Mouse (Mus musculus): ENCODE measurements around the gene Dctn5. TPM values are rescaled to one million over a fixed set of nuclear protein-coding genes. Genes with fewer than 3 reads are reported as not detected.

Gene Dctn5
- polyA plus RNA-seq, 1 experiment: 53.3 TPM

DNA sequence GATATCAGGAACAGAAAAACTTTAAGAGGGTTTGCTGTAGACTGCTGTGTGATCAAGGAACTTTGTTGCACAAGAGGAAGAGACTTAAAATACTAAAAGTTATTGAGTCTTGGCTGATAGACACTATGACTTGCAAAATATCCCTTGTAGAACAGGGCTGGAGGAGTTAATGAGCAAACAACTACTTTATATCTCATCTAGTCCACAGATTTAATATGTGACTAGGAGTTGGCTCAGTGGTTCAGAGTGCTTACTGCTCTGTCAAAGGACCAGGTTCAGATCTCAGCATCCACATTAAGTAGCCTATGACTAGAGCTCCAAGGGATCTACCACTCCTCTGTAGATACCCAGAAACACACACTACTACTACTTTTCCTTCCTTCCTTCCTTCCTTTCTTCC lies 4.2 kb downstream of the Dctn5 start:
- no peak for TF ChIP-seq MAX (IDR thresholded peaks at IDR 0.05; ENCODE audit: low read depth)
- H3K4me2 ChIP-seq (ENCODE audit: low read depth): no peak overlapping the region
- peaks cover 34% of the 10 kb centered on the region for H3K36me3 ChIP-seq (ENCODE audit: control insufficient read depth, insufficient read depth)
- H3K4me3 ChIP-seq: no peak overlapping the region
- peaks cover 18% of the 10 kb centered on the region for H3K79me2 ChIP-seq (ENCODE audit: control insufficient read depth, insufficient read depth)
- H3K27me3 ChIP-seq (ENCODE audit: control insufficient read depth, insufficient read depth, insufficient read length): no peaks in the 10 kb centered on the region
- no peak overlapping the region for H3ac ChIP-seq (ENCODE audit: control insufficient read depth, insufficient read length)

DNA sequence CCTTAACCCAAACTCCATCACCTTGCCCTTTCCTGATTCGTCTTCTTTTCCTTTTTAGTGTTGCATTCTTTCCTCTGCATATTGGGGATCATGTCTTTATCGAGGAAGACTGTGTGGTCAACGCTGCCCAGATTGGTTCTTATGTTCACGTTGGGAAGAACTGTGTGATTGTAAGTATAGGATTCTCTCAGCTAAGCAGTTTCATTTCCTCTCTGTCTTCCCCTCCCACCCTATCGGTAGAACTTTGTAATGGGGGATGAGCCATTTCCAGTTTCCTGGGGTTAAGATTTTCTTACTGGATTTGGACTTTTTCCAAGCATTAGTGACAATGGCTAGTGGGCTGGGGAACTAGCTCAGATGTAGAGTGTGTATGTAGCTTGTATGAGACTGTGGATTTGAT lies 5.3 kb downstream of the Dctn5 start:
- TF ChIP-seq REST (IDR thresholded peaks at IDR 0.05; ENCODE audit: insufficient read depth, insufficient read length) (no peak), SRF (IDR thresholded peaks at IDR 0.05; ENCODE audit: control insufficient read depth, insufficient read length, low read depth) (no peak), USF1 (IDR thresholded peaks at IDR 0.05; ENCODE audit: low read depth) (no peak), TCF12 (IDR thresholded peaks at IDR 0.05; ENCODE audit: insufficient read depth, poor library complexity, severe bottlenecking) (no peak), POLR2A (IDR thresholded peaks at IDR 0.05; ENCODE audit: insufficient read length, low read depth) (no peak), MAX (IDR thresholded peaks at IDR 0.05; ENCODE audit: low read depth) (no peak), MYOD1 (IDR thresholded peaks at IDR 0.05; ENCODE audit: control insufficient read depth in 1 of 3, insufficient read length in 2 of 3, low read depth in 2 of 3) (no peak), CEBPB (IDR thresholded peaks at IDR 0.05; ENCODE audit: insufficient read depth, poor library complexity, severe bottlenecking) (no peak), POLR2AphosphoS2 (IDR thresholded peaks at IDR 0.05; ENCODE audit: insufficient read length, low read depth) (no peak), E2F4 (IDR thresholded peaks at IDR 0.05; ENCODE audit: insufficient read depth) (no peak), TCF3 (IDR thresholded peaks at IDR 0.05; ENCODE audit: insufficient read length, low read depth) (no peak), MYOG (IDR thresholded peaks at IDR 0.05; ENCODE audit: control insufficient read depth in 1 of 3, insufficient read depth in 1 of 3, insufficient read length in 2 of 3, low read depth in 2 of 3) (no peak)
- H3K4me3 ChIP-seq: no peak overlapping the region
- H3K79me2 ChIP-seq (ENCODE audit: control insufficient read depth, insufficient read depth): peaks cover 10% of the 10 kb centered on the region
- H3ac ChIP-seq (ENCODE audit: control insufficient read depth, insufficient read length): no peak overlapping the region
- H3K4me2 ChIP-seq (ENCODE audit: low read depth): no peak overlapping the region
- no peaks in the 10 kb centered on the region for H3K27me3 ChIP-seq (ENCODE audit: control insufficient read depth, insufficient read depth, insufficient read length)
- peaks cover 43% of the 10 kb centered on the region for H3K36me3 ChIP-seq (ENCODE audit: control insufficient read depth, insufficient read depth)

DNA sequence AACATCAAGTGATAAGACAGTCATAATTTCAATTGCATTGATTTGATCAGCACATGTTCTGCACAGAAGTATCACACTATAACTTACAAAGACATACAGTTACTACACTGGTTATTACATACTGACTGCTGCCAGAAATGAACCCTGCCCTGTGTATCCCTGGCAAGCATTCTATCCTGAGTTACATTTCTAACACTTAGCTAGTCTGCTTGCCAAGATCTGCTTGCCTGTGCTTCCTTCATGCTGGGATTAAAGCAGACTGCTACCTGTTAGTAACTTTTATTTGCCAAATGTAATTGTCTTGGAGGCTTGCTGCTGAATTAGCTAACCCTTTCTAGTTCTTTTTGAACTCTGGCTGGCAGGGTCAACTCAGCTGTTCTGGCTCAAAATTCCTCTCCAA lies 8.2 kb downstream of the Dctn5 start:
- H3ac ChIP-seq (ENCODE audit: control insufficient read depth, insufficient read length): no peak overlapping the region
- H3K4me3 ChIP-seq: no peak overlapping the region
- no peaks in the 10 kb centered on the region for H3K27me3 ChIP-seq (ENCODE audit: control insufficient read depth, insufficient read depth, insufficient read length)
- TF ChIP-seq SRF (IDR thresholded peaks at IDR 0.05; ENCODE audit: control insufficient read depth, insufficient read length, low read depth): no peak
- no peak for TF ChIP-seq USF1 (IDR thresholded peaks at IDR 0.05; ENCODE audit: low read depth)
- TF ChIP-seq CEBPB (IDR thresholded peaks at IDR 0.05; ENCODE audit: insufficient read depth, poor library complexity, severe bottlenecking): no peak
- TF ChIP-seq MYOD1 (IDR thresholded peaks at IDR 0.05; ENCODE audit: control insufficient read depth in 1 of 3, insufficient read length in 2 of 3, low read depth in 2 of 3): no peak
- no peak for TF ChIP-seq MAX (IDR thresholded peaks at IDR 0.05; ENCODE audit: low read depth)
- no peak for TF ChIP-seq TCF12 (IDR thresholded peaks at IDR 0.05; ENCODE audit: insufficient read depth, poor library complexity, severe bottlenecking)
- no peak for TF ChIP-seq TCF3 (IDR thresholded peaks at IDR 0.05; ENCODE audit: insufficient read length, low read depth)
- no peak for TF ChIP-seq E2F4 (IDR thresholded peaks at IDR 0.05; ENCODE audit: insufficient read depth)
- TF ChIP-seq REST (IDR thresholded peaks at IDR 0.05; ENCODE audit: insufficient read depth, insufficient read length): no peak
- TF ChIP-seq POLR2A (IDR thresholded peaks at IDR 0.05; ENCODE audit: insufficient read length, low read depth): no peak
- TF ChIP-seq POLR2AphosphoS2 (IDR thresholded peaks at IDR 0.05; ENCODE audit: insufficient read length, low read depth): no peak
- no peak for TF ChIP-seq MYOG (IDR thresholded peaks at IDR 0.05; ENCODE audit: control insufficient read depth in 1 of 3, insufficient read depth in 1 of 3, insufficient read length in 2 of 3, low read depth in 2 of 3)
- peaks cover 49% of the 10 kb centered on the region for H3K36me3 ChIP-seq (ENCODE audit: control insufficient read depth, insufficient read depth)
- H3K79me2 ChIP-seq (ENCODE audit: control insufficient read depth, insufficient read depth): no peaks in the 10 kb centered on the region
- H3K4me2 ChIP-seq (ENCODE audit: low read depth): no peak overlapping the region

- H3K79me2 ChIP-seq (ENCODE audit: control insufficient read depth, insufficient read depth): no peaks in the 10 kb centered on the region
- H3ac ChIP-seq (ENCODE audit: control insufficient read depth, insufficient read length): no peak overlapping the region
- peaks cover 25% of the 10 kb centered on the region for H3K36me3 ChIP-seq (ENCODE audit: control insufficient read depth, insufficient read depth)
- TF ChIP-seq TCF3 (IDR thresholded peaks at IDR 0.05; ENCODE audit: insufficient read length, low read depth) (no peak), E2F4 (IDR thresholded peaks at IDR 0.05; ENCODE audit: insufficient read depth) (no peak), CEBPB (IDR thresholded peaks at IDR 0.05; ENCODE audit: insufficient read depth, poor library complexity, severe bottlenecking) (no peak), TCF12 (IDR thresholded peaks at IDR 0.05; ENCODE audit: insufficient read depth, poor library complexity, severe bottlenecking) (no peak), POLR2A (IDR thresholded peaks at IDR 0.05; ENCODE audit: insufficient read length, low read depth) (no peak), MAX (IDR thresholded peaks at IDR 0.05; ENCODE audit: low read depth) (no peak), MYOD1 (IDR thresholded peaks at IDR 0.05; ENCODE audit: control insufficient read depth in 1 of 3, insufficient read length in 2 of 3, low read depth in 2 of 3) (no peak), SRF (IDR thresholded peaks at IDR 0.05; ENCODE audit: control insufficient read depth, insufficient read length, low read depth) (no peak), POLR2AphosphoS2 (IDR thresholded peaks at IDR 0.05; ENCODE audit: insufficient read length, low read depth) (no peak)
- H3K27me3 ChIP-seq (ENCODE audit: control insufficient read depth, insufficient read depth, insufficient read length): no peaks in the 10 kb centered on the region
- H3K4me2 ChIP-seq (ENCODE audit: low read depth): no peak overlapping the region
- no peak overlapping the region for H3K4me3 ChIP-seq
Observed at GRCm38 (mm10) chr7:122152473-122152872, 19.6 kb downstream of the Dctn5 start.

- no peak for TF ChIP-seq TCF12 (IDR thresholded peaks at IDR 0.05; ENCODE audit: insufficient read depth, poor library complexity, severe bottlenecking)
- TF ChIP-seq MYOD1 (IDR thresholded peaks at IDR 0.05; ENCODE audit: control insufficient read depth in 1 of 3, insufficient read length in 2 of 3, low read depth in 2 of 3): no peak
- TF ChIP-seq E2F4 (IDR thresholded peaks at IDR 0.05; ENCODE audit: insufficient read depth): no peak
- no peak for TF ChIP-seq POLR2AphosphoS2 (IDR thresholded peaks at IDR 0.05; ENCODE audit: insufficient read length, low read depth)
- no peak for TF ChIP-seq SRF (IDR thresholded peaks at IDR 0.05; ENCODE audit: control insufficient read depth, insufficient read length, low read depth)
- TF ChIP-seq MYOG (IDR thresholded peaks at IDR 0.05; ENCODE audit: control insufficient read depth in 1 of 3, insufficient read depth in 1 of 3, insufficient read length in 2 of 3, low read depth in 2 of 3): no peak
- TF ChIP-seq REST (IDR thresholded peaks at IDR 0.05; ENCODE audit: insufficient read depth, insufficient read length): no peak
- TF ChIP-seq MAX (IDR thresholded peaks at IDR 0.05; ENCODE audit: low read depth): no peak
- Histone ChIP-seq H3K36me3 (ENCODE audit: control insufficient read depth, insufficient read depth) (peaks cover 12% of the 10 kb centered on the region), H3ac (ENCODE audit: control insufficient read depth, insufficient read length) (peak overlapping the region; percentile 25), H3K4me3 (peak overlapping the region; percentile 96), H3K4me2 (ENCODE audit: low read depth) (peak overlapping the region; percentile 84), H3K79me2 (ENCODE audit: control insufficient read depth, insufficient read depth) (peaks cover 33% of the 10 kb centered on the region), H3K27me3 (ENCODE audit: control insufficient read depth, insufficient read depth, insufficient read length) (no peaks in the 10 kb centered on the region)
Observed at GRCm38 (mm10) chr7:122158488-122158887, 25.6 kb downstream of the Dctn5 start.

All from myocyte (in vitro differentiated cells).